Mouse (Mus musculus) stomach, postnatal 0 days (tissue): Measurements from ENCODE around the gene B4galt7. TPM values are rescaled to one million over a fixed set of nuclear protein-coding genes. Genes with fewer than 3 reads are reported as not detected.

Experiments
- ATAC-seq: fragments of 200-750 bp; cut with Nextera tagmentation; 2 replicates; pipeline ENCODE4 v1.8.0; 2017; ENCODE audit not compliant: low FRiP score, low TSS enrichment
- DNase-seq: peaks from one replicate; pipeline ENCODE4 v3.0.0-alpha.2; 2016; ENCODE audit warnings: low spot score
- H3K27ac ChIP-seq: fragments of 300-500 bp; sonication (generic); replicated peaks from 2 replicates; pipeline ENCODE4 v1.5.1; 2014; ENCODE audit warnings: mild to moderate bottlenecking, control low read depth
- H3K27me3 ChIP-seq: fragments of 300-500 bp; sonication (generic); 2 replicates; pipeline ENCODE4 v1.6.1; 2014; ENCODE audit warnings: low read length; ENCODE audit not compliant: control insufficient read depth, insufficient read depth
- H3K36me3 ChIP-seq: fragments of 300-500 bp; sonication (generic); 2 replicates; pipeline ENCODE4 v1.6.1; 2014; ENCODE audit warnings: low read length, mixed read lengths; ENCODE audit not compliant: control insufficient read depth, insufficient read depth
- H3K4me1 ChIP-seq: fragments of 300-500 bp; sonication (generic); replicated peaks from 2 replicates; pipeline ENCODE4 v1.6.1; 2014; ENCODE audit warnings: antibody characterized with exemption; ENCODE audit not compliant: control insufficient read depth, insufficient read depth
- H3K4me2 ChIP-seq: fragments of 300-500 bp; sonication (generic); replicated peaks from 2 replicates; pipeline ENCODE4 v1.6.1; 2014; ENCODE audit warnings: low read depth, mild to moderate bottlenecking, control low read depth, moderate library complexity
- H3K4me3 ChIP-seq: fragments of 300-500 bp; sonication (generic); 2 replicates; pipeline ENCODE4 v1.5.1; 2014; ENCODE audit warnings: low read depth, low read length, control low read depth
- H3K9ac ChIP-seq: fragments of 300-500 bp; sonication (generic); 2 replicates; pipeline ENCODE4 v1.6.1; 2014; ENCODE audit warnings: mild to moderate bottlenecking, low read length, control low read depth, mixed read lengths
- H3K9me3 ChIP-seq: fragments of 300-500 bp; sonication (generic); 2 replicates; pipeline ENCODE4 v1.6.1; 2016; ENCODE audit warnings: low read length; ENCODE audit not compliant: control insufficient read depth
- CTCF ChIP-seq: IDR thresholded peaks from 2 replicates; pipeline ENCODE4 v1.5.1; 2016; ENCODE audit warnings: antibody characterized with exemption, low read depth, mild to moderate bottlenecking, moderate library complexity
- EP300 ChIP-seq: optimal IDR thresholded peaks from 2 replicates; pipeline ENCODE3; 2016; ENCODE audit warnings: antibody characterized with exemption
- WGBS: fragments of 180-500 bp; shearing (Covaris S2); extraction: QIAGEN DNeasy Blood & Tissue Kit; methylation state at CpG from one replicate; pipeline ENCODE4 v1.1.7; 2014; 5-methylcytosine and 5-hydroxymethylcytosine counted together
- polyA plus RNA-seq: library from polyadenylated mRNA; unstranded; fragments of >200 nt; fragmentation: Nextera tagmentation; extraction: Ambion mirVana; gene quantifications from 2 replicates; pipeline ENCODE4 v1.2.1, GENCODE M21; 2015

Gene B4galt7
- polyA plus RNA-seq, 1 experiment from 2014 or later = 16.0 TPM

GRCm38 (mm10) chr13:55591961-55592490 is 7.7 kb upstream of the B4galt7 start:
- ATAC-seq = peak; percentile 11; the same call in 1 of the 2 replicates
- no peak overlapping the region for H3K9ac ChIP-seq
- H3K27me3 ChIP-seq = no peaks in the 10 kb centered on the region
- H3K4me1 ChIP-seq = no peaks in the 10 kb centered on the region
- H3K9me3 ChIP-seq = no peaks in the 10 kb centered on the region
- no peak for DNase-seq
- no peak overlapping the region for H3K27ac ChIP-seq
- H3K4me3 ChIP-seq = no peak overlapping the region
- peaks cover 17% of the 10 kb centered on the region for H3K36me3 ChIP-seq
- H3K4me2 ChIP-seq = no peak overlapping the region
- WGBS = 72% methylated on average over 4 of the region's 4 CpGs
- TF ChIP-seq EP300 (no peak), CTCF (no peak)

DNA sequence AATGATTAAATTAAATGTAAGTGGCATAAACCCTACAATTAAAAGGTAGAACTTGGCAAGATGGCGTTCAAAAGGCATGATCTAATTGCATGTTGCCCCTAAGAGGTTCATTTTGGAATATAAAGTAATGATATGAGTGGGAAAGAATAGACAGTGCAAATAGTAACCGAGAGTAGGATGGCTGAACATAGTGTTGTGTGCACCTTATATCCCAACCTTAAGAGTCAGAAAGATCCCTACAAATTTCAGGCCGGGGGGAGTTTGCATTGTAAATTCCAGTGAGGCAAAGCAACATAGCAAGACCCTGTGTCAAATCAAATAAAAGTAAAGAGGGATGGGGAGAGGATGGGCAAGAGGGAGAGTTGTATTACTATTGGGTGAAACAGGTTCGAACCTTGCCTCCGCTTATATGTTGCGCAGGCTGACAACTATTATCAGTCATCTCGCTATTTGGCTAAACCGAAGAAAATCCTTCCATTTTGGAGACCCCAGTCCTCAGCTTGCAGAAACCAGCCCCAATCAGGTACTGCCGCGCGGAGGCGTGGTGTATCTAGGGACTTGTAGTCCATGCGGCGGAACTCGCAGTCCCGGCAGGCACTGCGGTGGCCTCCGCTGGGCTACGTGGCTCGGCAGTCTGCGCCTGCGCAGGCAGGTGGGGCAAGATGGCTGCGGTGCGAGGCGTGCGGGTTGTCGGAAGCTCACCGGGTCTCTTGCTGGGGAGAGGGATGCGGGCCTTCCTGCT is 7.0 kb upstream of the B4galt7 start:
- Histone ChIP-seq H3K4me2 (peak overlapping the region; percentile 76), H3K4me3 (peak overlapping the region; percentile 83), H3K4me1 (no peaks in the 10 kb centered on the region), H3K9ac (peak overlapping the region; percentile 83), H3K27me3 (no peaks in the 10 kb centered on the region), H3K9me3 (no peaks in the 10 kb centered on the region), H3K36me3 (peaks cover 17% of the 10 kb centered on the region), H3K27ac (peak overlapping the region; percentile 73)
- ATAC-seq (peak; percentile 98), DNase-seq (peak; percentile 97)
- 5% methylated on average over 29 of the region's 29 CpGs for WGBS
- TF ChIP-seq CTCF (peak; percentile 50), EP300 (no peak)

- no peaks in the 10 kb centered on the region for H3K4me1 ChIP-seq
- peaks cover 17% of the 10 kb centered on the region for H3K36me3 ChIP-seq
- TF ChIP-seq EP300 = no peak
- no peak for TF ChIP-seq CTCF
- H3K9ac ChIP-seq = peak overlapping the region; percentile 83
- H3K9me3 ChIP-seq = no peaks in the 10 kb centered on the region
- DNase-seq = no peak
- peak; percentile 51 for ATAC-seq
- WGBS = under 1% methylated on average over 31 of the region's 31 CpGs
- H3K27ac ChIP-seq = peak overlapping the region; percentile 73
- peak overlapping the region; percentile 83 for H3K4me3 ChIP-seq
- no peaks in the 10 kb centered on the region for H3K27me3 ChIP-seq
- H3K4me2 ChIP-seq = peak overlapping the region; percentile 76
These were observed 6.4 kb upstream of the B4galt7 start for GRCm38 (mm10) chr13:55593254-55593747.

DNA sequence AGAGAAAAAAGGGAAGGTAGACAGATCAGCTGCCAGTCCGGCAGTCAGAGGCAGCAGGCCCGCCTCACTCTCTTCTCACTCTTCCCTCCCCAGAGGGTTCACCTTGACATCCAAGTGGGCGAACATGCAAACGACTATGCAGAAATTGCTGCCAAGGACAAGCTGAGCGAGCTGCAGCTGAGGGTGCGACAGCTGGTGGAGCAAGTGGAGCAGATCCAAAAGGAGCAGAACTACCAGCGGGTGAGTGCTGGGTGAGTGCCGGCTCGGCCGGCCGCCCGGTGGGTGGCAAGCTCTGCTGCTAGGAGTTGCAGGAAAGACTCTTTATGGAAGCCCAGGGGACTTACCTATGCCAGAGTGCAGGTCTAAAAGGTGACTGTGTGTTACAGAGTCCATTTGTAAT is 4.3 kb upstream of the B4galt7 start:
- Histone ChIP-seq H3K4me1 (no peaks in the 10 kb centered on the region; the same call in 1 of the 2 replicates), H3K27ac (no peak overlapping the region), H3K36me3 (peaks cover 17% of the 10 kb centered on the region), H3K4me3 (no peak overlapping the region), H3K4me2 (no peak overlapping the region), H3K27me3 (no peaks in the 10 kb centered on the region), H3K9ac (no peak overlapping the region), H3K9me3 (no peaks in the 10 kb centered on the region)
- WGBS = 93% methylated on average over 12 of the region's 12 CpGs
- DNase-seq (no peak), ATAC-seq (no peak)
- TF ChIP-seq CTCF (no peak), EP300 (no peak)

GRCm38 (mm10) chr13:55596802-55597201 is 2.9 kb upstream of the B4galt7 start:
- H3K4me1 ChIP-seq = no peaks in the 10 kb centered on the region; the same call in 1 of the 2 replicates
- H3K9me3 ChIP-seq = no peaks in the 10 kb centered on the region
- no peak for ATAC-seq
- H3K27ac ChIP-seq = no peak overlapping the region
- no peak for DNase-seq
- H3K9ac ChIP-seq = no peak overlapping the region
- H3K27me3 ChIP-seq = no peaks in the 10 kb centered on the region
- no peak overlapping the region for H3K4me3 ChIP-seq
- no peak overlapping the region for H3K4me2 ChIP-seq
- WGBS = 93% methylated on average over 12 of the region's 12 CpGs
- peaks cover 17% of the 10 kb centered on the region for H3K36me3 ChIP-seq
- TF ChIP-seq CTCF (no peak), EP300 (no peak)

DNA sequence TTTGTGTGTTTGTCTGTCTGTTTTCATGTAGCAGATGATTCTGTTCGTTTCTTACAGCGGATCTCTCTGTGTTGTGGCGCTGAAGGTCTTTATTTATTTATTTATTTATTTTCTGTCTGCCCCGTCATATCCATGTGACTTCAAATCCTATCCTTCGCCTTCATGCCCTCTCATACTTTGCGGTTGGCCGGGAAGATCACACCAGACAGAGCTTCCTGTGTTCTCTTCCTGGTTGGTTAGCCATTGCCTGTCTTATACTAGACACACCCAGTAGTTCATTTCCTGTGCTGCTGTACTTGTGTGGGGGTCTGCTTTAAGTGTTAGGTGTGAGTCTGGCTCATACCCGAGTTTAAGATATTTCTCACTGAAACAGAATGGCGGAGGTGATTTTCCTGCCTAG is 961 bp downstream of the B4galt7 start:
- Histone ChIP-seq H3K9me3 (no peaks in the 10 kb centered on the region), H3K27ac (no peak overlapping the region; the same call in 1 of the 2 replicates), H3K27me3 (no peaks in the 10 kb centered on the region), H3K4me1 (no peaks in the 10 kb centered on the region; the same call in 1 of the 2 replicates), H3K9ac (peak overlapping the region; percentile 89), H3K36me3 (peaks cover 13% of the 10 kb centered on the region), H3K4me2 (peak overlapping the region; percentile 84), H3K4me3 (peak overlapping the region; percentile 71)
- no peak for TF ChIP-seq EP300
- no peak for ATAC-seq
- DNase-seq = no peak
- WGBS = 12% methylated on average over 9 of the region's 9 CpGs
